Mouse (Mus musculus) small intestine, adult 2 months (tissue): ENCODE results near the gene Gnl1.

Experiments
- CTCF ChIP-seq: fragments of 200-500 bp; IDR thresholded peaks from 2 replicates; pipeline ENCODE4 v1.5.1; 2012; ENCODE audit warnings: low read depth, mild to moderate bottlenecking, control low read depth, inconsistent platforms, low read length, moderate library complexity, mixed read lengths; ENCODE audit not compliant: insufficient replicate concordance, insufficient read length; ENCODE audit errors: extremely low read depth
- POLR2A ChIP-seq: fragments of 200-500 bp; IDR thresholded peaks from 2 replicates; pipeline ENCODE4 v1.6.1; 2012; ENCODE audit warnings: low read depth, mild to moderate bottlenecking, control low read depth, inconsistent platforms, low read length, moderate library complexity

GRCm38 (mm10) chr17:35969418-35970389 is 9.9 kb upstream of the Gnl1 start, which contains the start of gene Abcf1:
- TF ChIP-seq POLR2A: peak; percentile 65
- TF ChIP-seq CTCF: no peak
